Mouse (Mus musculus): ENCODE results near the gene Kcnf1.

DNA sequence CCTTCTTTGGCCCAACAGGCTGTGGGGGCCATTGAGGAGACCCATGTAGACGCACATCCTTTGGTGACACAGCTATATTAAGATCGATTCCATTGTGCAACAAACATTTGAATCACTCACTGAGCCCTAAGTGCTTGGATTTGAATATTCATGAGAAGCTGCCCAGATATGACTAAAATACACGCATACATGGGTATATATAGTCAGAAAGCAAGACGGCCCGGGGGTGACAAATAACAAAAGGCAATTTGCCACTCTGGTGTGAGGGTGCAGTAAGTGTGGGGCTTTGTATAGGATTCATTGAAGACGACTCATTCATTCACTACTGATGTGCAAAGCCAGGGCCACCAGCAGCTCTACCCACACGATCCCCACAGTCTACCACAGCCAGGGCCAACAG is 17.1 kb downstream of the Kcnf1 start:
- no peak for TF ChIP-seq CTCF (IDR thresholded peaks at IDR 0.05; ENCODE audit: low read depth, low read length)
- TF ChIP-seq POLR2A (IDR thresholded peaks at IDR 0.05; ENCODE audit: insufficient read depth, low read length): no peak
- no peak for TF ChIP-seq EP300 (IDR thresholded peaks at IDR 0.05; ENCODE audit: insufficient read depth, low read depth, low read length)

Data from ES-Bruce4 (cell line).